Mouse (Mus musculus): ENCODE measurements around the gene Strn3. TPM values are rescaled to one million over a fixed set of nuclear protein-coding genes. Genes with fewer than 3 reads are reported as not detected.

Gene Strn3
- total and polyA plus RNA-seq, 3 experiments = 19.0 to 46.3 (median 29.4) TPM

GRCm38 (mm10) chr12:51690893-51691844, 528 bp downstream of the Strn3 start, which contains the start of gene Ap4s1:
Ap4s1 (plus strand) TSS chr12:51691033.
- H3K4me1 ChIP-seq (ENCODE audit: control insufficient read depth in 1 of 2, insufficient read depth in 2 of 2, low read length in 2 of 2) = peaks cover 17 to 31% of the 10 kb centered on the region in 2 experiments
- DNase-seq (ENCODE audit: low read depth, low spot score) = peak; percentile 71

GRCm38 (mm10) chr12:51688546-51688945, 3.2 kb downstream of the Strn3 start:
- Histone ChIP-seq H3K9me3 (replicated peaks; ENCODE audit: insufficient read depth, low read length) (no peaks in the 10 kb centered on the region), H3K4me3 (ENCODE audit: control insufficient read depth in 1 of 2, insufficient read depth in 1 of 2, low read depth in 2 of 2, low read length in 2 of 2) (no peak overlapping the region), H3K79me2 (ENCODE audit: control insufficient read depth, insufficient read depth, low read length, poor library complexity) (peaks cover 66% of the 10 kb centered on the region), H3K27me3 (ENCODE audit: control insufficient read depth in 1 of 2, insufficient read depth in 2 of 2, low read length in 2 of 2) (no peaks in the 10 kb centered on the region), H3K4me1 (ENCODE audit: control insufficient read depth in 1 of 2, insufficient read depth in 2 of 2, low read length in 2 of 2) (peaks cover 7 to 19% of the 10 kb centered on the region in 2 experiments), H3K36me3 (ENCODE audit: control insufficient read depth in 1 of 2, insufficient read depth in 2 of 2, low read length in 2 of 2) (peaks cover 4 to 25% of the 10 kb centered on the region in 2 experiments), H3K27ac (ENCODE audit: control insufficient read depth, low read depth, low read length) (no peak overlapping the region), H3K9ac (ENCODE audit: control insufficient read depth, low read depth, low read length, poor library complexity, severe bottlenecking) (no peak overlapping the region)
- TF ChIP-seq MEF2A (IDR thresholded peaks at IDR 0.05; ENCODE audit: extremely low read depth, insufficient replicate concordance, low read depth, low read length, poor library complexity, severe bottlenecking) = no peak
- DNase-seq (ENCODE audit: low read depth, low spot score) = no peak

More at GRCm38 (mm10) chr12:51690893-51691844, 528 bp downstream of the Strn3 start, which contains the start of gene Ap4s1:
- H3K9me3 ChIP-seq (replicated peaks; ENCODE audit: insufficient read depth, low read length) = no peaks in the 10 kb centered on the region
- H3K27me3 ChIP-seq (ENCODE audit: control insufficient read depth in 1 of 2, insufficient read depth in 2 of 2, low read length in 2 of 2) = no peaks in the 10 kb centered on the region
- H3K9ac ChIP-seq (ENCODE audit: control insufficient read depth, low read depth, low read length, poor library complexity, severe bottlenecking) = peak within 1 kb of the TSS; percentile 90
- peaks cover 0 to 38% of the 10 kb centered on the region in 2 experiments; a peak in 2 of 4 replicates for H3K36me3 ChIP-seq (ENCODE audit: control insufficient read depth in 1 of 2, insufficient read depth in 2 of 2, low read length in 2 of 2)
- peaks cover 48% of the 10 kb centered on the region for H3K79me2 ChIP-seq (ENCODE audit: control insufficient read depth, insufficient read depth, low read length, poor library complexity)
- peak within 1 kb of the TSS; percentile 64 to 100 for H3K4me3 ChIP-seq (ENCODE audit: control insufficient read depth in 1 of 2, insufficient read depth in 1 of 2, low read depth in 2 of 2, low read length in 2 of 2)
- TF ChIP-seq ZNF384 (IDR thresholded peaks at IDR 0.05; ENCODE audit: low read depth, low read length) (no peak), MXI1 (IDR thresholded peaks at IDR 0.05; ENCODE audit: low read depth, low read length) (peak; percentile 76), POLR2A (IDR thresholded peaks at IDR 0.05; ENCODE audit: control insufficient read depth in 1 of 2, insufficient read depth in 1 of 2, low read depth in 1 of 2, low read length in 2 of 2, poor library complexity in 1 of 2) (peak in 1 of 2 experiments; percentile 67; a peak in 3 of 4 replicates), MYC (IDR thresholded peaks at IDR 0.05; ENCODE audit: low read depth, low read length) (0 out of 2 replicates have a peak, but pooled peaks have one; percentile 16), NRF1 (IDR thresholded peaks at IDR 0.05; ENCODE audit: insufficient read depth, low read depth, low read length, poor library complexity, severe bottlenecking) (0 out of 2 replicates have a peak, but pooled peaks have one; percentile 13), SIN3A (IDR thresholded peaks at IDR 0.05; ENCODE audit: low read length) (peak; percentile 0), GATA1 (IDR thresholded peaks at IDR 0.05; ENCODE audit: low read depth, low read length) (no peak), TBP (IDR thresholded peaks at IDR 0.05; ENCODE audit: low read depth, low read length) (0 out of 2 replicates have a peak, but pooled peaks have one; percentile 21), MAX (IDR thresholded peaks at IDR 0.05; ENCODE audit: low read length) (peak; percentile 16; the same call in 1 of the 2 replicates)
- peak within 1 kb of the TSS; percentile 57 for H3K27ac ChIP-seq (ENCODE audit: control insufficient read depth, low read depth, low read length)

DNA sequence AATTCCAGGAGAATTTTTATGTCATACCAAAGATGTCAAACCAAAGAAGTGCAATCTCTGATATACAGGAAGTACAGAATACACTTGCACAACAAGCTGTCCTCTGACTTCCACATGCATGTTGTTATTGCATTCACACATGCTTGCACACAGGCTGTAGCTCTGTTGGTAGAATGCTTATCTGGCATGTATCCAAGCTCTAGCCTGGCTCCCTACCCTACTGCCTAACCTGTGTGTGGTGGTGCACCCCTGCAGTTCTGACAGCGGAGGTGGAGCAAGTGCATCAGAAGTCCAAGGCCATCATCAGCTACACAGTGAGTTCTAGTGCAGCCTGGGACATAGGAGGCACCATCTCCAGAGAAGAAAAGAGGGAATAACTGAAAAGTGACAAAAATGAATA, 12.9 kb downstream of the Strn3 start:
- Histone ChIP-seq H3K4me3 (ENCODE audit: control insufficient read depth in 1 of 2, insufficient read depth in 1 of 2, low read depth in 2 of 2, low read length in 2 of 2) (no peak overlapping the region), H3K27ac (ENCODE audit: control insufficient read depth, low read depth, low read length) (no peak overlapping the region)

More for the DNA sequence above, 12.9 kb downstream of the Strn3 start:
- Histone ChIP-seq H3K4me1 (ENCODE audit: control insufficient read depth in 1 of 2, insufficient read depth in 2 of 2, low read length in 2 of 2) (peaks cover 0 to 6% of the 10 kb centered on the region in 2 experiments; a peak in 3 of 4 replicates), H3K9ac (ENCODE audit: control insufficient read depth, low read depth, low read length, poor library complexity, severe bottlenecking) (no peak overlapping the region), H3K27me3 (ENCODE audit: control insufficient read depth in 1 of 2, insufficient read depth in 2 of 2, low read length in 2 of 2) (no peaks in the 10 kb centered on the region), H3K9me3 (replicated peaks; ENCODE audit: insufficient read depth, low read length) (no peaks in the 10 kb centered on the region), H3K79me2 (ENCODE audit: control insufficient read depth, insufficient read depth, low read length, poor library complexity) (peaks cover 70% of the 10 kb centered on the region), H3K36me3 (ENCODE audit: control insufficient read depth in 1 of 2, insufficient read depth in 2 of 2, low read length in 2 of 2) (peaks cover 2 to 27% of the 10 kb centered on the region in 2 experiments; a peak in 3 of 4 replicates)
- peak; percentile 48 for DNase-seq (ENCODE audit: low read depth, low spot score)
- TF ChIP-seq UBTF (IDR thresholded peaks at IDR 0.05; ENCODE audit: borderline replicate concordance, insufficient read depth, low read depth, low read length) (no peak), ETS1 (IDR thresholded peaks at IDR 0.05; ENCODE audit: low read depth, low read length) (no peak), EP300 (IDR thresholded peaks at IDR 0.05; ENCODE audit: low read depth in 1 of 2, low read length in 2 of 2) (no peak), BHLHE40 (IDR thresholded peaks at IDR 0.05; ENCODE audit: borderline replicate concordance, low read depth, low read length) (no peak), ZC3H11A (IDR thresholded peaks at IDR 0.05; ENCODE audit: low read depth, low read length) (no peak), NELFE (IDR thresholded peaks at IDR 0.05; ENCODE audit: low read depth, low read length) (no peak), HCFC1 (IDR thresholded peaks at IDR 0.05; ENCODE audit: low read depth, low read length) (no peak), ZKSCAN1 (IDR thresholded peaks at IDR 0.05; ENCODE audit: low read depth, low read length) (no peak), SIN3A (IDR thresholded peaks at IDR 0.05; ENCODE audit: low read length) (peak; percentile 47; the same call in 1 of the 2 replicates), USF1 (IDR thresholded peaks at IDR 0.05; ENCODE audit: low read depth, low read length) (no peak), ZMIZ1 (IDR thresholded peaks at IDR 0.05; ENCODE audit: low read depth, low read length) (no peak), ZNF384 (IDR thresholded peaks at IDR 0.05; ENCODE audit: low read depth, low read length) (no peak), MXI1 (IDR thresholded peaks at IDR 0.05; ENCODE audit: low read depth, low read length) (0 out of 2 replicates have a peak, but pooled peaks have one; percentile 25), E2F4 (IDR thresholded peaks at IDR 0.05; ENCODE audit: borderline replicate concordance, low read depth, low read length) (no peak)
